Mouse (Mus musculus): ENCODE measurements around the gene Cadps2. TPM values are rescaled to one million over a fixed set of nuclear protein-coding genes. Genes with fewer than 3 reads are reported as not detected.

The Cadps2 gene
- polyA plus RNA-seq, 1 experiment from 2014 or later, result 9.1 TPM

- no peak overlapping the region for H3K4me3 ChIP-seq (ENCODE audit: low read length)
- H3K27me3 ChIP-seq (ENCODE audit: control insufficient read depth, insufficient read depth, low read length), result no peaks in the 10 kb centered on the region
- WGBS, result 66% methylated on average over 7 of the region's 7 CpGs
- H3K36me3 ChIP-seq (ENCODE audit: control insufficient read depth, insufficient read depth, low read length), result no peaks in the 10 kb centered on the region
- no peak overlapping the region for H3K9ac ChIP-seq (ENCODE audit: low read depth, low read length)
- no peak overlapping the region for H3K4me2 ChIP-seq (replicated peaks; ENCODE audit: low read depth, low read length)
- no peak for ATAC-seq (ENCODE audit: low FRiP score, low TSS enrichment)
- H3K4me1 ChIP-seq (ENCODE audit: control insufficient read depth, insufficient read depth, low read length), result no peaks in the 10 kb centered on the region
- no peaks in the 10 kb centered on the region for H3K9me3 ChIP-seq (ENCODE audit: control insufficient read depth, low read length)
- no peak overlapping the region for H3K27ac ChIP-seq (ENCODE audit: low read depth, low read length)
Observed at GRCm38 (mm10) chr6:23647627-23648247, 191.5 kb downstream of the Cadps2 start.

- H3K4me2 ChIP-seq (replicated peaks; ENCODE audit: low read depth, low read length), result no peak overlapping the region
- ATAC-seq (ENCODE audit: low FRiP score, low TSS enrichment), result no peak
- no peak overlapping the region for H3K9ac ChIP-seq (ENCODE audit: low read depth, low read length)
- no peaks in the 10 kb centered on the region for H3K36me3 ChIP-seq (ENCODE audit: control insufficient read depth, insufficient read depth, low read length)
- H3K4me3 ChIP-seq (ENCODE audit: low read length), result no peak overlapping the region
- 84% methylated on average over 3 of the region's 3 CpGs for WGBS
- no peaks in the 10 kb centered on the region for H3K9me3 ChIP-seq (ENCODE audit: control insufficient read depth, low read length)
- no peaks in the 10 kb centered on the region for H3K4me1 ChIP-seq (ENCODE audit: control insufficient read depth, insufficient read depth, low read length)
- no peak overlapping the region for H3K27ac ChIP-seq (ENCODE audit: low read depth, low read length)
- no peaks in the 10 kb centered on the region for H3K27me3 ChIP-seq (ENCODE audit: control insufficient read depth, insufficient read depth, low read length)
Observed at GRCm38 (mm10) chr6:23637081-23637480, 202.1 kb downstream of the Cadps2 start.

GRCm38 (mm10) chr6:23635208-23635607, 204.0 kb downstream of the Cadps2 start:
- H3K27ac ChIP-seq (ENCODE audit: low read depth, low read length), result no peak overlapping the region
- no peak overlapping the region for H3K4me2 ChIP-seq (replicated peaks; ENCODE audit: low read depth, low read length)
- no peak for ATAC-seq (ENCODE audit: low FRiP score, low TSS enrichment)
- H3K36me3 ChIP-seq (ENCODE audit: control insufficient read depth, insufficient read depth, low read length), result no peaks in the 10 kb centered on the region
- H3K4me1 ChIP-seq (ENCODE audit: control insufficient read depth, insufficient read depth, low read length), result no peaks in the 10 kb centered on the region
- H3K27me3 ChIP-seq (ENCODE audit: control insufficient read depth, insufficient read depth, low read length), result no peaks in the 10 kb centered on the region
- WGBS, result 92% methylated on average over 3 of the region's 3 CpGs
- no peak overlapping the region for H3K9ac ChIP-seq (ENCODE audit: low read depth, low read length)
- no peaks in the 10 kb centered on the region for H3K9me3 ChIP-seq (ENCODE audit: control insufficient read depth, low read length)
- H3K4me3 ChIP-seq (ENCODE audit: low read length), result no peak overlapping the region

GRCm38 (mm10) chr6:23634016-23634415, 205.2 kb downstream of the Cadps2 start:
- 70% methylated on average over 9 of the region's 9 CpGs for WGBS
- Histone ChIP-seq H3K27ac (ENCODE audit: low read depth, low read length) (no peak overlapping the region), H3K36me3 (ENCODE audit: control insufficient read depth, insufficient read depth, low read length) (no peaks in the 10 kb centered on the region), H3K4me2 (replicated peaks; ENCODE audit: low read depth, low read length) (no peak overlapping the region), H3K4me3 (ENCODE audit: low read length) (no peak overlapping the region), H3K27me3 (ENCODE audit: control insufficient read depth, insufficient read depth, low read length) (no peaks in the 10 kb centered on the region), H3K4me1 (ENCODE audit: control insufficient read depth, insufficient read depth, low read length) (no peaks in the 10 kb centered on the region), H3K9me3 (ENCODE audit: control insufficient read depth, low read length) (no peaks in the 10 kb centered on the region), H3K9ac (ENCODE audit: low read depth, low read length) (no peak overlapping the region)
- ATAC-seq (ENCODE audit: low FRiP score, low TSS enrichment), result no peak

GRCm38 (mm10) chr6:23630465-23630864, 208.8 kb downstream of the Cadps2 start:
- no peaks in the 10 kb centered on the region for H3K9me3 ChIP-seq (ENCODE audit: control insufficient read depth, low read length)
- no peak overlapping the region for H3K4me2 ChIP-seq (replicated peaks; ENCODE audit: low read depth, low read length)
- H3K4me1 ChIP-seq (ENCODE audit: control insufficient read depth, insufficient read depth, low read length), result no peaks in the 10 kb centered on the region
- no peak overlapping the region for H3K4me3 ChIP-seq (ENCODE audit: low read length)
- no peak overlapping the region for H3K9ac ChIP-seq (ENCODE audit: low read depth, low read length)
- no peak overlapping the region for H3K27ac ChIP-seq (ENCODE audit: low read depth, low read length)
- 27% methylated on average over 4 of the region's 4 CpGs for WGBS
- no peak for ATAC-seq (ENCODE audit: low FRiP score, low TSS enrichment)
- H3K27me3 ChIP-seq (ENCODE audit: control insufficient read depth, insufficient read depth, low read length), result no peaks in the 10 kb centered on the region
- no peaks in the 10 kb centered on the region for H3K36me3 ChIP-seq (ENCODE audit: control insufficient read depth, insufficient read depth, low read length)

GRCm38 (mm10) chr6:23575102-23575501, 264.1 kb downstream of the Cadps2 start:
- no peak for ATAC-seq (ENCODE audit: low FRiP score, low TSS enrichment)
- Histone ChIP-seq H3K27ac (ENCODE audit: low read depth, low read length) (no peak overlapping the region), H3K4me1 (ENCODE audit: control insufficient read depth, insufficient read depth, low read length) (no peaks in the 10 kb centered on the region), H3K4me3 (ENCODE audit: low read length) (no peak overlapping the region), H3K36me3 (ENCODE audit: control insufficient read depth, insufficient read depth, low read length) (no peaks in the 10 kb centered on the region), H3K9me3 (ENCODE audit: control insufficient read depth, low read length) (no peaks in the 10 kb centered on the region), H3K4me2 (replicated peaks; ENCODE audit: low read depth, low read length) (no peak overlapping the region), H3K27me3 (ENCODE audit: control insufficient read depth, insufficient read depth, low read length) (no peaks in the 10 kb centered on the region), H3K9ac (ENCODE audit: low read depth, low read length) (no peak overlapping the region)
- WGBS, result 76% methylated on average over 2 of the region's 2 CpGs

GRCm38 (mm10) chr6:23573750-23574149, 265.5 kb downstream of the Cadps2 start:
- WGBS, result 83% methylated on average over 4 of the region's 4 CpGs
- H3K4me1 ChIP-seq (ENCODE audit: control insufficient read depth, insufficient read depth, low read length), result no peaks in the 10 kb centered on the region
- H3K4me2 ChIP-seq (replicated peaks; ENCODE audit: low read depth, low read length), result no peak overlapping the region
- no peak overlapping the region for H3K9ac ChIP-seq (ENCODE audit: low read depth, low read length)
- no peaks in the 10 kb centered on the region for H3K27me3 ChIP-seq (ENCODE audit: control insufficient read depth, insufficient read depth, low read length)
- no peaks in the 10 kb centered on the region for H3K36me3 ChIP-seq (ENCODE audit: control insufficient read depth, insufficient read depth, low read length)
- no peak overlapping the region for H3K27ac ChIP-seq (ENCODE audit: low read depth, low read length)
- ATAC-seq (ENCODE audit: low FRiP score, low TSS enrichment), result no peak
- no peak overlapping the region for H3K4me3 ChIP-seq (ENCODE audit: low read length)
- no peaks in the 10 kb centered on the region for H3K9me3 ChIP-seq (ENCODE audit: control insufficient read depth, low read length)

GRCm38 (mm10) chr6:23572401-23572800, 266.8 kb downstream of the Cadps2 start:
- Histone ChIP-seq H3K27me3 (ENCODE audit: control insufficient read depth, insufficient read depth, low read length) (no peaks in the 10 kb centered on the region), H3K9me3 (ENCODE audit: control insufficient read depth, low read length) (no peaks in the 10 kb centered on the region), H3K4me2 (replicated peaks; ENCODE audit: low read depth, low read length) (no peak overlapping the region), H3K4me3 (ENCODE audit: low read length) (no peak overlapping the region), H3K27ac (ENCODE audit: low read depth, low read length) (no peak overlapping the region), H3K4me1 (ENCODE audit: control insufficient read depth, insufficient read depth, low read length) (no peaks in the 10 kb centered on the region), H3K36me3 (ENCODE audit: control insufficient read depth, insufficient read depth, low read length) (no peaks in the 10 kb centered on the region), H3K9ac (ENCODE audit: low read depth, low read length) (no peak overlapping the region)
- WGBS, result 43% methylated on average over 4 of the region's 4 CpGs
- ATAC-seq (ENCODE audit: low FRiP score, low TSS enrichment), result no peak

GRCm38 (mm10) chr6:23569686-23570085, 269.5 kb downstream of the Cadps2 start:
- WGBS, result 91% methylated on average over 4 of the region's 4 CpGs
- Histone ChIP-seq H3K4me2 (replicated peaks; ENCODE audit: low read depth, low read length) (no peak overlapping the region), H3K36me3 (ENCODE audit: control insufficient read depth, insufficient read depth, low read length) (no peaks in the 10 kb centered on the region), H3K27ac (ENCODE audit: low read depth, low read length) (no peak overlapping the region), H3K9ac (ENCODE audit: low read depth, low read length) (no peak overlapping the region), H3K27me3 (ENCODE audit: control insufficient read depth, insufficient read depth, low read length) (no peaks in the 10 kb centered on the region), H3K4me1 (ENCODE audit: control insufficient read depth, insufficient read depth, low read length) (no peaks in the 10 kb centered on the region), H3K4me3 (ENCODE audit: low read length) (no peak overlapping the region), H3K9me3 (ENCODE audit: control insufficient read depth, low read length) (no peaks in the 10 kb centered on the region)
- no peak for ATAC-seq (ENCODE audit: low FRiP score, low TSS enrichment)
